Mouse (Mus musculus): ENCODE measurements around the gene Ado. TPM values are rescaled to one million over a fixed set of nuclear protein-coding genes. Genes with fewer than 3 reads are reported as not detected.

Ado gene
- polyA plus RNA-seq (2015; fragmentation: Nextera tagmentation; extraction: Ambion mirVana), result 23.8 and 29.3 TPM in 2 replicates

GRCm38 (mm10) chr10:67548877-67549731 lies at the start of gene Ado:
Ado (minus strand) TSS chr10:67548955.

GRCm38 (mm10) chr10:67535256-67535655 lies 13.5 kb downstream of the Ado start, which contains the start of gene Egr2:
Egr2 (plus strand) TSS chr10:67535475.

Other genes with a start within 250 kb of the Ado start
- gene Egr2, start 13.5 kb downstream of the Ado start, polyA plus RNA-seq (2015; fragmentation: Nextera tagmentation; extraction: Ambion mirVana), result 0.51 and 1.8 TPM in 2 replicates

Data from adrenal gland, postnatal 0 days (tissue).